Comparison of ENCODE assay signal across 9 mouse cellular contexts in the genomic region with DNA sequence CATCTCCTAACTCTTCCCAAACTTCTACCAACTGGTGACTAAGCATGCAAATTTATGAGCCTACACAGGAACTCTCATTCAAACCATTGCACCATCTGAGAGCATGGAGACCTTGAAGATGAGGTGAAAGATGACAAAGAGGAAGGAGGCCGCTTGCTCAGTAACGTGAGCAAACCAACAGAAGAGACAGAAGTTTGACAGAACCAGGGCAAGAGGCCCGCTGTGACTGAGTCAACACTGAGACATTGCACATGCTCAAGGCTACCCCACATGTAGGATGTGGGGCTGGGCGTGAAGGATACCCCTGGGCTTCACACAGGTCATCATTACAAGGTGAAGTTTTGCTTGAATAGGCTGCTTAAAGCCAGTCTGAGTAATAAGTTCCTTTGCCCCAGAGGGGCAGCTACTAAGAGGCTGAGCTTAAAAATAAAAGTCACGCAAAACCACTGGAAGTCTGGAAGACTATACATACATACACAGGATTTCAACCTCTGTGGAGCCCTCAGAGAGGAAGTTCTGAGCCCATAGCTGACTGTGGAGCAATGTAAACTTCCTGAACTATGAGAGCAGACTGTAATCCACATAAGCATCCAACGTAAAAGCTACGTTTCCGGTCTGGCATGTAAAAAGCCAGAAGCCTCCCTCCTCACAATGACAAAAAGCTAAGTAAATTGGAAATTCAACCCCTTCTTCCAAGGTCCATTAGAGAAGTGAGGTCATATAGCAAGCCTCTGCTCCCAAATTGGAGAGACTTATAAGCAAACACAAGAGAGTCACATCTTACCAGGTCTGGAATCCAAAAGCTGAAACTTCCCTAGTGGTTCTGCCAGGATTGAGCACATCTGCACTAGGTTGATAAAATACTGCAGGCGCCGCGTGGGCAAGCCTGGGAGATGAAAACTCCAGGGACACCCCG. TPM values are rescaled to one million over a fixed set of nuclear protein-coding genes. Genes with fewer than 3 reads are reported as not detected.
A peak's percentile ranks its signal among the peaks of the same experiment; 100 is the strongest.
DNase-seq lines count a peak whose midpoint lies in the region; ATAC-seq lines count a peak whose summit lies in the region.
"Had no signal": no experiment of that assay in that cellular context is flagged by ENCODE, and none has a peak within 500 bp of the region (broad histone marks: within the 10 kb centered on the region; RNA-seq: fewer than 3 reads in every experiment).

No protein-coding gene starts in this region.

- peak overlapping the region; percentile 81 for H3K27ac ChIP-seq in kidney, embryonic 15.5 days
- H3K27ac ChIP-seq in heart, embryonic 16.5 days (ENCODE audit: low read length), result peak overlapping the region; percentile 91
- 0 out of 2 replicates have a peak overlapping the region, but pooled peaks have one; percentile 9 for H3K27ac ChIP-seq in midbrain, embryonic 14.5 days (replicated peaks; ENCODE audit: low read depth, low read length)

- H3K9me3 ChIP-seq in kidney, embryonic 15.5 days (replicated peaks), result no peaks in the 10 kb centered on the region
- no peaks in the 10 kb centered on the region for H3K9me3 ChIP-seq in heart, embryonic 16.5 days (replicated peaks; ENCODE audit: control insufficient read depth, low read length)
- no peaks in the 10 kb centered on the region for H3K9me3 ChIP-seq in midbrain, embryonic 14.5 days (ENCODE audit: control insufficient read depth, low read length)

- H3K4me2 ChIP-seq in kidney, embryonic 15.5 days, result peak overlapping the region; percentile 33
- H3K4me2 ChIP-seq in heart, embryonic 16.5 days (ENCODE audit: low read depth, low read length), result peak overlapping the region; percentile 52
- H3K4me2 ChIP-seq in midbrain, embryonic 14.5 days (ENCODE audit: low read length), result no peak overlapping the region

- no peaks in the 10 kb centered on the region for H3K36me3 ChIP-seq in kidney, embryonic 15.5 days
- H3K36me3 ChIP-seq in heart, embryonic 16.5 days (ENCODE audit: control insufficient read depth, insufficient read depth), result no peaks in the 10 kb centered on the region
- no peaks in the 10 kb centered on the region for H3K36me3 ChIP-seq in midbrain, embryonic 14.5 days (ENCODE audit: control insufficient read depth, insufficient read depth, low read length)

- ATAC-seq in kidney, embryonic 15.5 days (replicated peaks; ENCODE audit: low FRiP score), result no peak
- ATAC-seq in heart, embryonic 16.5 days (replicated peaks; ENCODE audit: extremely low read depth, insufficient read depth, low FRiP score), result no peak
- no peak for ATAC-seq in midbrain, embryonic 14.5 days (ENCODE audit: low FRiP score, low TSS enrichment)

- peaks cover 28% of the 10 kb centered on the region for H3K4me1 ChIP-seq in kidney, embryonic 15.5 days
- H3K4me1 ChIP-seq in heart, embryonic 16.5 days (ENCODE audit: control insufficient read depth, insufficient read depth, low read length), result peaks cover 45% of the 10 kb centered on the region
- peaks cover 9% of the 10 kb centered on the region; the same call in 1 of the 2 replicates for H3K4me1 ChIP-seq in midbrain, embryonic 14.5 days (ENCODE audit: control insufficient read depth, insufficient read depth, low read length)

- no peaks in the 10 kb centered on the region for H3K27me3 ChIP-seq in kidney, embryonic 15.5 days
- H3K27me3 ChIP-seq in heart, embryonic 16.5 days (ENCODE audit: control insufficient read depth, insufficient read depth, low read length), result no peaks in the 10 kb centered on the region
- H3K27me3 ChIP-seq in midbrain, embryonic 14.5 days (ENCODE audit: control insufficient read depth, insufficient read depth, low read length), result no peaks in the 10 kb centered on the region

- no peak overlapping the region for H3K9ac ChIP-seq in kidney, embryonic 15.5 days
- peak overlapping the region; percentile 58 for H3K9ac ChIP-seq in heart, embryonic 16.5 days (ENCODE audit: low read length)
- no peak overlapping the region for H3K9ac ChIP-seq in midbrain, embryonic 14.5 days (replicated peaks; ENCODE audit: low read length)

- WGBS in kidney, embryonic 15.5 days, result 44% methylated on average over 12 of the region's 12 CpGs
- WGBS in heart, embryonic 16.5 days, result 37% methylated on average over 12 of the region's 12 CpGs
- WGBS in midbrain, embryonic 14.5 days, result 72% methylated on average over 12 of the region's 12 CpGs

- no peak for DNase-seq in kidney, adult 9 months
- peak; percentile 70 for DNase-seq in adrenal gland, postnatal 14 days
- no peak for DNase-seq in midbrain, embryonic 14.5 days
- no peak for DNase-seq in cerebellum, adult 18-20 months
- no peak for DNase-seq in right cerebral cortex, postnatal 14 days
- DNase-seq: thymus, adult 2 months had no signal

- no peak overlapping the region for H3K4me3 ChIP-seq in kidney, embryonic 15.5 days (replicated peaks)
- peak overlapping the region; percentile 27 for H3K4me3 ChIP-seq in heart, embryonic 16.5 days (ENCODE audit: low read length)
- H3K4me3 ChIP-seq in midbrain, embryonic 14.5 days (replicated peaks; ENCODE audit: low read depth, low read length), result no peak overlapping the region
- H3K4me3 ChIP-seq: erythroblast, embryonic 14.5 days had no signal

RNA-seq across cellular contexts. Expression of a gene that starts 16.5 kb away (rescaled TPM):
- 27.6 and 30.4 TPM in 2 replicates for polyA plus RNA-seq in kidney, embryonic 15.5 days (2015; fragmentation: Nextera tagmentation; extraction: Ambion mirVana)
- 73.3 and 106 TPM in 2 replicates for total RNA-seq in adrenal gland, postnatal 14 days (2021)
- polyA plus RNA-seq in heart, embryonic 16.5 days (2015; fragmentation: Nextera tagmentation; extraction: Ambion mirVana), result 19.4 and 24.8 TPM in 2 replicates
- polyA plus RNA-seq in midbrain, embryonic 14.5 days (2014; fragmentation: Nextera tagmentation; extraction: Ambion mirVana), result 10.6 and 10.7 TPM in 2 replicates
- polyA plus RNA-seq: erythroblast, embryonic 14.5 days had no signal

Comparison
In these comparisons a context has a peak if more than half of its experiments do, and no peak if none do; other contexts are left out.
1. H3K27ac ChIP-seq: peak in every context shown above with its lines; median percentile 91 in heart, embryonic 16.5 days; 81 in kidney, embryonic 15.5 days; 9 in midbrain, embryonic 14.5 days.